Mouse (Mus musculus): ENCODE data around the gene Tm4sf5. TPM values are rescaled to one million over a fixed set of nuclear protein-coding genes. Genes with fewer than 3 reads are reported as not detected.

Tm4sf5 gene
- total RNA-seq (2023) = not detected

GRCm38 (mm10) chr11:70504970-70505369, at the start of gene Tm4sf5:
Gene Tm4sf5, plus strand, starts transcription at chr11:70505244.

GRCm38 (mm10) chr11:70458688-70459600, 46.1 kb upstream of the Tm4sf5 start, which contains the start of gene Zmynd15:
Gene Zmynd15, plus strand, starts transcription at chr11:70459433.

GRCm38 (mm10) chr11:70459601-70460101, 45.4 kb upstream of the Tm4sf5 start, which contains the start of gene Cxcl16:
Gene Cxcl16, minus strand, starts transcription at chr11:70459984.

GRCm38 (mm10) chr11:70514288-70514687, 9.2 kb downstream of the Tm4sf5 start, which contains the start of gene Vmo1:
Gene Vmo1, minus strand, starts transcription at chr11:70514616.

GRCm38 (mm10) chr11:70518923-70519322, 13.9 kb downstream of the Tm4sf5 start, which contains the start of gene Gltpd2:
Gene Gltpd2, plus strand, starts transcription at chr11:70519196.

GRCm38 (mm10) chr11:70525184-70525678, 20.2 kb downstream of the Tm4sf5 start, which contains the start of gene Psmb6:
Gene Psmb6, plus strand, starts transcription at chr11:70525367.

GRCm38 (mm10) chr11:70532839-70533238, 27.8 kb downstream of the Tm4sf5 start, which contains the start of gene Gm40193:
Gene Gm40193, minus strand, starts transcription at chr11:70532939.

GRCm38 (mm10) chr11:70539877-70540587, 35.0 kb downstream of the Tm4sf5 start, which contains the start of gene Pld2:
Gene Pld2, plus strand, starts transcription at chr11:70540064.

Other genes with a start within 250 kb of the Tm4sf5 start
- 0.73 TPM for gene Alox12, start 249.9 kb upstream of the Tm4sf5 start, total RNA-seq (2023)
- not detected for gene Alox12e, start 182.6 kb upstream of the Tm4sf5 start, total RNA-seq (2023)
- gene Alox15, start 153.2 kb upstream of the Tm4sf5 start, total RNA-seq (2023) = 0.62 TPM
- 27.5 TPM for gene Pelp1, start 95.2 kb upstream of the Tm4sf5 start, total RNA-seq (2023)
- gene Arrb2, start 72.6 kb upstream of the Tm4sf5 start, total RNA-seq (2023) = 223 TPM
- 52.7 TPM for gene Med11, start 53.3 kb upstream of the Tm4sf5 start, total RNA-seq (2023)
- 0.91 TPM for gene Zmynd15, start 45.8 kb upstream of the Tm4sf5 start, total RNA-seq (2023)
- gene Cxcl16, start 45.3 kb upstream of the Tm4sf5 start, total RNA-seq (2023) = 1.5 TPM
- gene Vmo1, start 9.4 kb downstream of the Tm4sf5 start, total RNA-seq (2023) = not detected
- not detected for gene Gltpd2, start 14.0 kb downstream of the Tm4sf5 start, total RNA-seq (2023)
- gene Psmb6, start 20.1 kb downstream of the Tm4sf5 start, total RNA-seq (2023) = 142 TPM
- gene Gm40193, start 27.7 kb downstream of the Tm4sf5 start, total RNA-seq (2023) = not detected
- 2.4 TPM for gene Pld2, start 34.8 kb downstream of the Tm4sf5 start, total RNA-seq (2023)
- gene Mink1, start 57.6 kb downstream of the Tm4sf5 start, total RNA-seq (2023) = 149 TPM
- 1.00 TPM for gene 4930544D05Rik, start 110.6 kb downstream of the Tm4sf5 start, total RNA-seq (2023)
- gene Chrne, start 114.0 kb downstream of the Tm4sf5 start, total RNA-seq (2023) = 4.7 TPM
- gene Gp1ba, start 133.9 kb downstream of the Tm4sf5 start, total RNA-seq (2023) = not detected
- 215 TPM for gene Rnf167, start 142.0 kb downstream of the Tm4sf5 start, total RNA-seq (2023)
- gene Slc25a11, start 142.2 kb downstream of the Tm4sf5 start, total RNA-seq (2023) = 40.7 TPM
- gene Pfn1, start 149.4 kb downstream of the Tm4sf5 start, total RNA-seq (2023) = 1,339 TPM
- 25.0 TPM for gene Eno3, start 152.0 kb downstream of the Tm4sf5 start, total RNA-seq (2023)
- gene Spag7, start 164.2 kb downstream of the Tm4sf5 start, total RNA-seq (2023) = 26.1 TPM
- 45.0 TPM for gene Camta2, start 182.9 kb downstream of the Tm4sf5 start, total RNA-seq (2023)
- gene Inca1, start 194.9 kb downstream of the Tm4sf5 start, total RNA-seq (2023) = 0.97 TPM
- gene Kif1c, start 195.3 kb downstream of the Tm4sf5 start, total RNA-seq (2023) = 22.1 TPM

All from CD4-positive naive resting alpha-beta T cell, adult 76 days (primary cell).